ENCODE assay signal across 23 mouse cellular contexts in the genomic region with DNA sequence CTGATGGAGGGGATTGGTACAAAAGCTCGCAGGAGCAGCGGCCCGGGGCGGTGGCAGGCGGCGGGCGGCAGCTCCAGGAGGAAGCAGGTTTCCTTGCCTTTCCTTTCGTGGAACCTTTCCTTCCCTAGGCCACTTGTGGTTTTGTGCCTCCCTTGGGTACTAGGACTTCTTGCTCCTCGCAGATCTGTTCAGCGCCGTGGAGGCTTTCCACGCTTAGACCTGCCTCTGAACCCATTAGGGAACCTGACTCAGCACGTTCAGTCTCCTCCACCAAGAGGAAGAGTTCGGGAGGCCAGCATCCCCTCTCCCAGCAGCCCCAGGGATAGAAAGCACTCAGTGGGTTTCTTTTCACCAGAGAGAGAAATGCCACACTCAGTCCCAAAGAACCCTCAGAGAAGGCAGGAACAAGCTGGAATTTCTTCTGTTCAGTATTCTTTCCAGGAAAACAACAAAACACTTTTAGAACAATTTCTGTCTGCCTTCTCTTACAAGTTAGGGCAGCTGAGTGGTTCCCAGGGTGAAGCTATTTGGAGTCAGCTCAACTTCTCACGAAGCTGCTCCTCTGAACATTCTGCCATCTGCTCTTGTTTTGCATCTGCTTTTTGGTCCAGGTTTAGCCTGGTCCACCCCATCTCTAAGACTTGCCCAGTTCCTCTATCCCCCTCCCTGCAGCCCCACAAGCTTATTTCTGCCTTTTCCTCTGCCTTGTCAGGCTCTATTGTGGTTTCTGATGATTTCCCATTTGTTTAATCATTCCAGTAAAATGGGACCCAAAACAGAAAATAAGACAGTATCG. TPM values are rescaled to one million over a fixed set of nuclear protein-coding genes. Genes with fewer than 3 reads are reported as not detected.
DNase-seq lines count a peak whose midpoint lies in the region; ATAC-seq and TF ChIP-seq lines count a peak whose summit lies in the region.
"Had no signal": no experiment of that assay in that cellular context is flagged by ENCODE, and none has a peak within 500 bp of the region (broad histone marks: within the 10 kb centered on the region; RNA-seq: fewer than 3 reads in every experiment).

No protein-coding gene starts in this region.

- no peaks in the 10 kb centered on the region for H3K27me3 ChIP-seq in embryonic facial prominence, embryonic 14.5 days (replicated peaks; ENCODE audit: control insufficient read depth, insufficient read depth, low read length)
- no peaks in the 10 kb centered on the region for H3K27me3 ChIP-seq in embryonic facial prominence, embryonic 10.5 days (replicated peaks; ENCODE audit: low read depth, poor library complexity, severe bottlenecking)
- H3K27me3 ChIP-seq in CH12.LX (replicated peaks) = no peaks in the 10 kb centered on the region
- no peaks in the 10 kb centered on the region for H3K27me3 ChIP-seq in neural tube, embryonic 15.5 days (replicated peaks)

- H3K9me3 ChIP-seq in embryonic facial prominence, embryonic 14.5 days (ENCODE audit: control insufficient read depth, low read length) = no peaks in the 10 kb centered on the region
- H3K9me3 ChIP-seq in embryonic facial prominence, embryonic 10.5 days = no peaks in the 10 kb centered on the region
- no peaks in the 10 kb centered on the region for H3K9me3 ChIP-seq in CH12.LX (replicated peaks; ENCODE audit: low read length)
- no peaks in the 10 kb centered on the region for H3K9me3 ChIP-seq in neural tube, embryonic 15.5 days (replicated peaks)
- H3K9me3 ChIP-seq: hindbrain, embryonic 10.5 days had no signal

- 64% methylated on average over 16 of the region's 16 CpGs for WGBS in embryonic facial prominence, embryonic 14.5 days
- 75% methylated on average over 16 of the region's 16 CpGs for WGBS in embryonic facial prominence, embryonic 10.5 days
- WGBS in neural tube, embryonic 15.5 days = 76% methylated on average over 16 of the region's 16 CpGs

- no peak overlapping the region for H3K27ac ChIP-seq in embryonic facial prominence, embryonic 14.5 days (replicated peaks; ENCODE audit: low read depth, low read length)
- H3K27ac ChIP-seq in embryonic facial prominence, embryonic 10.5 days (replicated peaks) = no peak overlapping the region
- H3K27ac ChIP-seq in CH12.LX (ENCODE audit: insufficient read depth, low read depth) = no peak overlapping the region
- no peak overlapping the region for H3K27ac ChIP-seq in neural tube, embryonic 15.5 days (replicated peaks)
- H3K27ac ChIP-seq: hindbrain, embryonic 10.5 days; stomach, postnatal 0 days had no signal

- TF ChIP-seq RAD21 in CH12.LX (IDR thresholded peaks at IDR 0.05; ENCODE audit: low read depth, low read length) = no peak

- H3K9ac ChIP-seq in embryonic facial prominence, embryonic 14.5 days (ENCODE audit: low read depth, low read length) = no peak overlapping the region
- H3K9ac ChIP-seq in CH12.LX (ENCODE audit: insufficient read depth, low read depth) = no peak overlapping the region
- H3K9ac ChIP-seq in neural tube, embryonic 15.5 days (replicated peaks) = no peak overlapping the region

- H3K4me1 ChIP-seq in embryonic facial prominence, embryonic 14.5 days (ENCODE audit: control insufficient read depth, insufficient read depth, low read length) = 0 out of 2 replicates have a peak, but pooled peaks cover 4% of the 10 kb centered on the region
- H3K4me1 ChIP-seq in embryonic facial prominence, embryonic 10.5 days = peaks cover 5% of the 10 kb centered on the region; the same call in 1 of the 2 replicates
- H3K4me1 ChIP-seq in CH12.LX (ENCODE audit: control insufficient read depth in 1 of 2, insufficient read depth in 2 of 2) = peaks cover 10 to 21% of the 10 kb centered on the region in 2 experiments
- H3K4me1 ChIP-seq in neural tube, embryonic 15.5 days = no peaks in the 10 kb centered on the region

- no peak for TF ChIP-seq POLR2A in CH12.LX (IDR thresholded peaks at IDR 0.05; ENCODE audit: low read depth, low read length)

- dilution Hi-C loops in CH12.LX (cut with MboI; ENCODE audit: extremely low pct_ligation_motif_present, extremely low pct_unique_long_range_greater_than_20kb, low sequenced_read_pairs) = no loop called here

- H3K4me3 ChIP-seq in embryonic facial prominence, embryonic 14.5 days (ENCODE audit: low read depth, low read length) = no peak overlapping the region
- H3K4me3 ChIP-seq in embryonic facial prominence, embryonic 10.5 days = no peak overlapping the region
- no peak overlapping the region for H3K4me3 ChIP-seq in CH12.LX (replicated peaks in 1 of 3; ENCODE audit: low read depth in 2 of 3, low read length in 2 of 3, poor library complexity in 1 of 3)
- no peak overlapping the region for H3K4me3 ChIP-seq in neural tube, embryonic 15.5 days (replicated peaks)
- H3K4me3 ChIP-seq: erythroblast, embryonic 14.5 days; hindbrain, embryonic 10.5 days; myocyte had no signal

- DNase-seq in embryonic facial prominence, embryonic 14.5 days (ENCODE audit: low spot score) = peak; percentile 15
- no peak for DNase-seq in embryonic facial prominence, embryonic 10.5 days (ENCODE audit: low spot score)
- DNase-seq in CH12.LX (ENCODE audit: extremely low read depth) (no peak), ZHBTc4 (ENCODE audit: low read depth, low spot score) (peak; percentile 39)
- DNase-seq in cerebellum, postnatal 4 days (ENCODE audit: low spot score in 2 of 2) = no peak
- no peak for DNase-seq in heart, postnatal 36 days
- DNase-seq: adrenal gland, postnatal 10 days; cerebellum, adult 9-10 months; gastrocnemius, postnatal 25 days; kidney, adult 9 months; kidney, postnatal 14 days; lung, adult 2 months; lung, postnatal 14 days; midbrain, embryonic 14.5 days had no signal

- ATAC-seq in embryonic facial prominence, embryonic 14.5 days (ENCODE audit: low read depth) = no peak
- peak; percentile 61 for ATAC-seq in megakaryocyte, adult 5-6 weeks (ENCODE audit: poor library complexity, severe bottlenecking)
- ATAC-seq in neural tube, embryonic 15.5 days (ENCODE audit: low FRiP score) = no peak
- ATAC-seq: forebrain, embryonic 14.5 days; hindbrain, embryonic 16.5 days; intestine, embryonic 16.5 days had no signal

- no peaks in the 10 kb centered on the region for H3K36me3 ChIP-seq in embryonic facial prominence, embryonic 14.5 days (ENCODE audit: control insufficient read depth, insufficient read depth, low read length)
- H3K36me3 ChIP-seq in embryonic facial prominence, embryonic 10.5 days (replicated peaks) = no peaks in the 10 kb centered on the region
- no peaks in the 10 kb centered on the region for H3K36me3 ChIP-seq in CH12.LX (replicated peaks in 1 of 2; ENCODE audit: control insufficient read depth in 1 of 2, insufficient read depth in 1 of 2, low read length in 1 of 2)
- H3K36me3 ChIP-seq in neural tube, embryonic 15.5 days = no peaks in the 10 kb centered on the region
- H3K36me3 ChIP-seq: hindbrain, embryonic 10.5 days had no signal

- TF ChIP-seq EP300 in CH12.LX (IDR thresholded peaks at IDR 0.05; ENCODE audit: low read length) = peak; percentile 29; the same call in 1 of the 2 replicates

- intact Hi-C loops in heart, postnatal 36 days (cut with DNase I) = no loop called here

- H3K4me2 ChIP-seq in embryonic facial prominence, embryonic 14.5 days (ENCODE audit: low read depth, low read length) = no peak overlapping the region
- H3K4me2 ChIP-seq in CH12.LX (ENCODE audit: insufficient read depth, low read depth, poor library complexity, severe bottlenecking) = no peak overlapping the region
- no peak overlapping the region for H3K4me2 ChIP-seq in neural tube, embryonic 15.5 days

- in situ Hi-C loops in CH12.LX (cut with MboI; ENCODE audit: low pct_ligation_motif_present, low pct_unique_long_range_greater_than_20kb, low sequenced_read_pairs) = no loop called here

- no peaks in the 10 kb centered on the region for H3K79me2 ChIP-seq in CH12.LX (replicated peaks; ENCODE audit: control insufficient read depth, extremely low read depth, insufficient read depth, poor library complexity, severe bottlenecking)

- no peak for TF ChIP-seq CTCF in CH12.LX (conservative IDR thresholded peaks at IDR 0.05 in 1 of 2, IDR thresholded peaks at IDR 0.05 in 1 of 2; ENCODE audit: low read depth in 2 of 2, low read length in 2 of 2)

TF ChIP-seq in CH12.LX, 34 proteins besides CTCF, POLR2A, EP300 and RAD21:
- TF ChIP-seq MAFK (IDR thresholded peaks at IDR 0.05; ENCODE audit: insufficient replicate concordance, low read length) (peak; percentile 58; the same call in 1 of the 2 replicates), CHD2 (IDR thresholded peaks at IDR 0.05; ENCODE audit: low read length) (no peak)

RNA-seq across cellular contexts. Expression of gene Nup160, which starts 44.9 kb away (rescaled TPM):
- 41.1 and 45.6 TPM in 2 replicates for polyA plus RNA-seq in embryonic facial prominence, embryonic 14.5 days (2014; fragmentation: Nextera tagmentation; extraction: Ambion mirVana)
- polyA plus RNA-seq in embryonic facial prominence, embryonic 10.5 days (2016; fragmentation: Nextera tagmentation; extraction: Ambion mirVana) = 71.3 and 73.0 TPM in 2 replicates
- total RNA-seq in CH12.LX (2012; rRNA removed) (32.7 and 37.5 TPM in 2 replicates), CH12.LX (2014; rRNA removed) (59.1 and 73.4 TPM in 2 replicates)
- polyA plus RNA-seq in CH12.LX (2012; ENCODE audit: insufficient read length, low read depth) = 71.8 and 79.3 TPM in 2 replicates
- total RNA-seq in megakaryocyte, adult 5-6 weeks (2015) = 50.0 and 55.9 TPM in 2 replicates
- total RNA-seq in megakaryocyte, adult 5-6 weeks (2017) = 40.3 and 41.6 TPM in 2 replicates
- 10 to 100 TPM in 1 of 2 experiments, 1 to 10 TPM in 1; 7.6 to 13.7 TPM for total RNA-seq in heart, postnatal 36 days (2021)
- 21.4 and 25.9 TPM in 2 replicates for polyA plus RNA-seq in neural tube, embryonic 15.5 days (2015; fragmentation: Nextera tagmentation; extraction: Ambion mirVana)

RNA-seq across cellular contexts. Expression of gene Ptprj, which starts 51.7 kb away (rescaled TPM):
- polyA plus RNA-seq in embryonic facial prominence, embryonic 14.5 days (2014; fragmentation: Nextera tagmentation; extraction: Ambion mirVana) = 4.1 and 4.4 TPM in 2 replicates
- 2.4 and 2.7 TPM in 2 replicates for polyA plus RNA-seq in embryonic facial prominence, embryonic 10.5 days (2016; fragmentation: Nextera tagmentation; extraction: Ambion mirVana)
- 7.3 and 9.7 TPM in 2 replicates for total RNA-seq in CH12.LX (2012; rRNA removed)
- total RNA-seq in CH12.LX (2014; rRNA removed) = 6.8 and 6.9 TPM in 2 replicates
- 7.3 and 8.9 TPM in 2 replicates for polyA plus RNA-seq in CH12.LX (2012; ENCODE audit: insufficient read length, low read depth)
- 103 and 104 TPM in 2 replicates for total RNA-seq in megakaryocyte, adult 5-6 weeks (2015)
- total RNA-seq in megakaryocyte, adult 5-6 weeks (2017) = 94.7 and 107 TPM in 2 replicates
- 10 to 100 TPM in 1 of 2 experiments, 1 to 10 TPM in 1; 8.3 to 10.5 TPM for total RNA-seq in heart, postnatal 36 days (2021)
- polyA plus RNA-seq in neural tube, embryonic 15.5 days (2015; fragmentation: Nextera tagmentation; extraction: Ambion mirVana) = 5.8 and 6.0 TPM in 2 replicates
- polyA plus RNA-seq: erythroblast, embryonic 14.5 days had no signal

Comparison
In these comparisons a context has a peak if more than half of its experiments do, and no peak if none do; other contexts are left out.
1. DNase-seq: peak in embryonic facial prominence, embryonic 14.5 days (single experiment) and ZHBTc4 (single experiment); none in embryonic facial prominence, embryonic 10.5 days (single experiment), CH12.LX (single experiment), cerebellum, postnatal 4 days (0 of 2) and heart, postnatal 36 days (0 of 2).